Mouse (Mus musculus) urinary bladder, postnatal 36 days (tissue): Measurements from ENCODE around the gene Edrf1.
"Not testable (repeated sequence)": the region's sequence is repeated elsewhere in the genome, so short reads cannot be mapped to it uniquely, and the experiment has no call there.

Experiments
- DNase-seq, 2 experiments: peaks; one replicate each; pipeline ENCODE4 v3.0.0; 2022; ENCODE audit warnings: low spot score in 2 of 2, mixed read lengths in 1 of 2

The Edrf1 gene

DNA sequence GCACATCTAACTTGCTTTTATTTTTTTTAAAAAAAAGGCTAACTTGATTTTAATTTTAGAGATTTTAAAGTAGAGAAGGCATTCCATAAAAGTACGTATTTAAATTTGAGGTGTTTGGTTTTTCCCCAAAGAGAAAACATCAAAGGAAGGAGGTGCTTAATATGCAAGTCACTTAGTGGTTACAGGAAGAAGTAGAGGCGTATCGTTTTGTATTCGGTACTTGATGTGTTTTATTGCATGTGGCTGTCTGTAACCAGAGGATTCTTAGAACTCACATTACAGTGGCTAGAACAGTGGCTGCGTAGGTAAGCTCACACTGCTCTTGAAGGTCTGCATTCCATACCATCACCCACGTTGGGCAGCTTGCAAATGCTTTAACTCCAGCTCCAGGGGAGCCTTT, 8.4 kb downstream of the Edrf1 start:
- no peak for DNase-seq

GRCm38 (mm10) chr7:133662467-133662866, 25.1 kb downstream of the Edrf1 start:
- no peak for DNase-seq

- DNase-seq, result no peak
Measured at GRCm38 (mm10) chr7:133669071-133669470, 31.7 kb downstream of the Edrf1 start.

DNA sequence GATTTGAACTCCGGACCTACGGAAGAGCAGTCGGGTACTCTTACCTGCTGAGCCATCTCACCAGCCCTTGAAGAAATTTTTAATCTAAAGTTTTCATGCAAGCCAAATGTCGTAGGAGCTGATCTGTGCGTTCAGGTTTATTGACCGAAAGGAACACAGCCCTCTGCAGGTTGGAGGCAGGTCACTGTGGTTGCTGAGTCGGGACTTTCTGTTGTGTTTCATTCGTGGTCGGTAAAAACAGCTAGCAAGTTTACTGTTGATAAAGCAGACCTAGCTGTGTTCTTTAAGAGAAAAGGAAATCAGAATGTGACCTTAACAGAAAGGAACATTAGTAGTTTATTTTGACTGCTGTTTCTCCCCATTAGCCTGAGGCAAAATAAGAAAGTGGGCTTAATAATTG, 32.6 kb downstream of the Edrf1 start:
- DNase-seq, result no peak

DNA sequence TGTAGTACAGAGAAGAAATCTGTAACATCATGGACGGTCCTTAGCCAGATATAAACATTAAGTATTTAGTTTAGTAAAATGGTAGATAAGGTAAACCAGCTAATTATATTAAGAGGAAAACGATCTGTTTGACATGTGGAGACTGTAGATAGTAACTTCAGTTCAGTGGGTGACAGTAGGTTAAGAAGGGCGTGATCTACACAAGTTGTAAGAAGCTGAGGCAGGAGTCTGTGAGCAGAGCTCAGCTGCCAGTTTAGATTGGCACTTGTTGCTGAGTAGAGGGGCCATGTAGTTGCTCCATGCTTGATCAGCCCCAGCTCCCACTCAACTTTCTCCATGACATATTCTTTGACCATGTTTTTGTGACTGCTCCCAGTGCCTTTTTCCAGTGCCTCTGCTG, 33.5 kb downstream of the Edrf1 start:
- no peak for DNase-seq

DNA sequence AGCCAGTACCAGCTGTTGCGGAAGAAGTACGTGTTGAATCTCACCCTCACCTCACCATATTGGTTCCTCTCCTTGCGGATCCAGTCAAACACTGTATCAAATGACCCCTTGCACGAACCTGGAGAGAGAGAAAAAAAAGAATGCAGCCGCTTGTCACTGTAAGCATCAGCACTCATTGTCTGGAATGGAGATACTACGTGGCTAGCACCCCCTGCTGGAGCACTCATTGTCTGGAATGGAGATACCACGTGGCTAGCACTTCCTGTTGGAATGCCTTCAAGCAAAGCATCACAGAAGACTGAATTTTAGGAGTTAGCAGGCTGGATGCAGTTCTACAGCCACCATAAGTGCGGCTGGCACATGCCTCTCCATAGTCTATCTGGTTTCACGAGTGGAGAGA, 38.7 kb downstream of the Edrf1 start:
- no peak for DNase-seq

DNA sequence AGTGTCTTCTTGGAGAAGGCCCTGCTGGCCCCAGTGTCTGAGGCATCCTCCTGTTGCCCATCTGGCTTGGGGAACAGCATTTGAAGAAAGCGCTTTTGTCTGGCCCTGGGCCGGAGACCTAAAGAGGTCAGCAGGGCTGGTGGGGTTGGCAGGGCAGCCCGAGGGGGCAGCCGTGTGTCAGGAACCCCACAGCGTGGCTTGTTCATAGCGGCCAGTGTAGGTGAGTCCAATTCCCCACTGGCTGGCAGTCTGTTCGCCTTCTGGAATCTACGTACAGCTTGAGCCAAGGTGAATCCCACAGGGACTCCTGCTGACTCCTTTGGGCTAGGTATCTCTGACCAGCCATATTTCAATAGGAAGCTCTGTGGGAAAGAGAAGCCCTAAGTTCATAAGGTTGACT, 41.4 kb downstream of the Edrf1 start:
- DNase-seq, result no peak

DNA sequence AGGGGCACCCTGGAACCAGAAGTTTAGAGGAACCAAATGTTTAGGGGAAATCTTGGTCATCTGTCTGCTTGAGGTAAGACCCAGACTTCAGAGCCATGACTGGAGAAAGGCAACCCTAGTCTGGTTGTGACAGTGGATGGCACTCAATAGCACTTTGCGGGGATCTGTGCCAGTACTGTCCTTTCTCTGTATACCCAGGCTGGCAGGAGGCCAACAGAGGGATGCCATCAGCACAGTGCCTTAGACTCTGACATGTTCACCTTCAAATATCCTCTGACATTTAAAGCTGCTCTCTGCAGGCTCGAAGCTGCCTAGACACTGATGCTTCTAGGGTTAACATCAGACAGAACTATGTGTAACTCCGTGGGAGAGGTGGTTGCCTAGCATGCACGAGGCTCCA, 42.1 kb downstream of the Edrf1 start:
- no peak for DNase-seq

GRCm38 (mm10) chr7:133679961-133680360, 42.6 kb downstream of the Edrf1 start, which contains the start of gene Mmp21:
Gene Mmp21, minus strand, starts transcription at chr7:133680061.
- no peak for DNase-seq

GRCm38 (mm10) chr7:133683626-133684025, 46.3 kb downstream of the Edrf1 start:
- no peak for DNase-seq

DNA sequence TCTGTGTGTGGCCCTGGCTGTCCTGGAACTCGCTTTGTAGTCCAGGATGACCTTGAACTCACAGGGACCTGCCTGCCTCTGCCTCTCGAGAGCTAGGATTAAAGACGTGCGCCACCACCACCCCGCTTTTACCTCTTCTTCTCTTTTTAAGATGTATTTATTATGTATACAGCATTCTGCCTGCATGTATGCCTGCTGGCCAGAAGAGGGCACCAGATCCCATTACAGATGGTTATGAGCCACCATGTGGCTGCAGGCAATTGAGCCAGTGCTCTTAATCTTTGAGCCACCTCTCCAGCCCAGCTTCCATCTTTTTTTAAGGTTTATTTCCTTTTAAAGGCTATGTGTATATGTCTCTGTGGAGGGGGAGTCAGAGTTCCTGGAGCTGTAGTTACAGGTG, 46.8 kb downstream of the Edrf1 start:
- no peak for DNase-seq

DNA sequence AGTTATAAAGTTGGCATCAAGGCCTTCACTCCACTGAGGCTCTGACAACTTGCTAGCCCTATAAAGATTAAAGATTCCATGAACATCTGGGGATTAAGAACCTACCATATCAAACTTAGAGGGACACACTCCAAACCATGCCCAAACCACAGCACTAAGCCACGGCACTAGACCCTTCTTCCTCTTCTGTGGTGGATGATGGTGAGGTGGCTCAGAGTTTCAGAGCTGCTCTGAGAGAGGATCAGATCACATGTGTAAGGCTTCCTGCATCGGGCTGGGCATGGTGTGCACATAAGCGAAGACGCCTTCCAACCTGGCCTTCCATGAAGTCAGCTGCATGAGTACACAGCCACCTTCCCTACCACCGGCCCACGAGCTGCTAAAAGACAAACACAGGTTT, 47.4 kb downstream of the Edrf1 start:
- DNase-seq, result no peak

DNA sequence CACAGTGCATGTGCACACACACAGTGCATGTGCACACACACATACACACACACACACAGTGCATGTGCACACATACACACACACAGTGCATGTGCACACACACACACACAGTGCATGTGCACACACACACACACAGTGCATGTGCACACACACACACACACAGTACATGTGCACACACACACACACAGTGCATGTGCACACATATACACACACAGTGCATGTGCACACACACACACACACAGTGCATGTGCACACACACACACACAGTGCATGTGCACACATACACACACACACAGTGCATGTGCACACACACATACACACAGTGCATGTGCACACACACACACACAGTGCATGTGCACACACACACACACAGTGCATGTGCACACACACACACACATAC, 48.3 kb downstream of the Edrf1 start:
- DNase-seq, result not testable (repeated sequence)

DNA sequence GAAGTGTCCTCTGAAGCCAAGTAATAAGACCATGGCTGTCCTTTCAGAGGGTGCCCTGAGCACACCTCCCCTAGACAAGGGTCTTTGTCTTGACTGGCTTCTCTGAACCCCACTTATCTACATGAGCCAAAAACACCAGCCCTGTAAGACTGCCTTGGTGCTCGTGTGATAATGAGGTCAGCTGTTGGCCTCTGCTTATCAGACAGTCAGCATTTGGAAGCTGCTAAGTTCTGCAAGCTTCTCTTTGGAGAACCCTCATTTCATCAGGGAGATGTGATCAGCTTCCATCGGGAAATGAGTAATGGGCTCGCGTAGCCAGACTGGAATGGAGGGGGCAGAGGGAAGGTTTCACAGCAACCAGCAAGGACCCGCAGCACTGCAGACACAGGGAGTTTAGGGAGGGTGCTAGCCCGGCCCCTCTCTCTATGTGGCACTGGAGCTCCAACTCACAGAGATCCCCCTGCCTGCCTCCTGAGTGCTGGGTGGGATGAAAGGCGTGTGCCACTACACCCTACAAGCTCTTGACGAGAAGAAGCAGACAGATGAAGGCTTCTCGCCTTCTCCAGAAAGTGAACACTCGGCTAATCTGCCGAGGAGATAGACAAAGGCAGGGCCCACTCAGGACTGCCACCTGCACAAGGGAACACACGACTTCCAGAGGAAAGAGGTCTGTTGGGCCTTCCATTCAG, 60.8 kb downstream of the Edrf1 start:
- DNase-seq, result no peak

DNA sequence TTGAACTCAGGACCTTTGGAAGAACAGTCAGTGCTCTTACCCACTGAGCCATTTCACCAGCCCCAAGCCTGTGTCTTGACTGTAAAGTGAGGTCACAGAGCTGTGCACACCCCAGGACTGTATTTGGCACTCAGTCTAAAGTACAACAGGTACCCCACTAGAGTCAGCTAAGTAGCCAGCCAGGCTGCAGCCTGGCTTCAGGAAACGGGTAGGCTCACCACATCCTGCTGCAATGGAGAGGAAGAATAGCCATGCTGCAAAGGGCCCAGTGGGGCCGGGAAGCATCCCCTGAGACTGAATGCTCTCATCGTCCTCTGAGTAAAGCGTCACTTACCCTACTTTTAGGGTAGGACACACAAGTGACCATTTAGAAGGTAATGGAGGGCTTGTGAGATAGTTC, 62.5 kb downstream of the Edrf1 start:
- no peak for DNase-seq

DNA sequence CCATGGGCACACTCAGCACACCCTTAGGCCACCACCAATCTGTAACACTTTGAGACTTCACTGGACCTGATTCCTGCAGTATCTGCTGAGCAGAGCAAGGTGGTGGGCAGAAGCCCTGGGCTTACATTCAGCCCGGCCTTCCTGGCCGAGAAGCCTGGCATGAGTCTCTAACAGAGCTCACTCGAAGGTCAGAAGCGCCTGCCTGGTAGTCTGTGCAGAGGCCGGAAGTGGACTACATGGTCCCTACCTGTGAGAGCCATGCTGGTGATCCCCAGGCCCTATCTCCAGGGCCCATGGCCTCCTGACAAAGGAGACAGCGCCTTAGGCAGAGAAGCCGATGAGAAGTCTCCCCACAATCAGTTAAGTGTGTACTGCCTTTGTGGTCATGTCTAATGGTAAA, 64.0 kb downstream of the Edrf1 start:
- no peak for DNase-seq

- no peak for DNase-seq
Measured at GRCm38 (mm10) chr7:133702333-133702732, 65.0 kb downstream of the Edrf1 start.

DNA sequence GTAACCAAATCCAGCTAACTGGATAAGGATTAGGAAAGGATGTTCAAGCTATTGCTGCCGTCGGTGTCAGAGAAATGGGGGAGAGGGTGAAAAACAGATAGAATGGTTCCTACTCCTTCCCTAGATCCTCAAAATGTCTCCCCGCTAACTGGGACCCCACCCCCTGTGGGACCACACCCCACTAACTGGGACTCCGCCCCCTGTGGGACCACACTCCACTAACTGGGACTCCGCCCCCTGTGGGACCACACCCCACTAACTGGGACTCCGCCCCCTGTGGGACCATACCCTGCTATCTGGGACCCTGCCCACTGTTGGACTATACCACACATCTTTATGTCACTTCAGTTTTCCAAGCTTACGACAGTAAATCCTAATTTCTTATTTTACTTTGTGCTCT, 66.6 kb downstream of the Edrf1 start:
- no peak for DNase-seq

DNA sequence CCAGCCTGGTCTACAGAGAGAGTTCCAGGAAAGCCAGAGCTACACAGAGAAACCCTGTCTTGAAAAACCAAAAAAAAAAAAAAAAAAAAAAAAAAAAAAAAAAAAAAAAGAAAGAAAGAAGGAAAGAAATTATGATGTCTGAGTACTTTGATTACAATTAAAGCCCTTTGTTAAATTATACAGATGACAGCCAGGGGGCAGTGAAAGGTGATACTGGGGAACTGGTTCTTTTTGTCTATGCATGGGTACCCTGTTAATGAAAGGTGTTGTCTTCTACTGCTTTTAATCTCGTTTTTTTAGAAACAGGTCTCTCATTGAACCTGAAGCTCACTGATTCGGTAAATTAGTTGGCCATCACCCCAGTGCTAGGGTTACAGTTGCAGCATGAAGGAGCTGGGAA, 70.0 kb downstream of the Edrf1 start:
- DNase-seq, result no peak

GRCm38 (mm10) chr7:133715387-133715786, 78.0 kb downstream of the Edrf1 start:
- no peak for DNase-seq

DNA sequence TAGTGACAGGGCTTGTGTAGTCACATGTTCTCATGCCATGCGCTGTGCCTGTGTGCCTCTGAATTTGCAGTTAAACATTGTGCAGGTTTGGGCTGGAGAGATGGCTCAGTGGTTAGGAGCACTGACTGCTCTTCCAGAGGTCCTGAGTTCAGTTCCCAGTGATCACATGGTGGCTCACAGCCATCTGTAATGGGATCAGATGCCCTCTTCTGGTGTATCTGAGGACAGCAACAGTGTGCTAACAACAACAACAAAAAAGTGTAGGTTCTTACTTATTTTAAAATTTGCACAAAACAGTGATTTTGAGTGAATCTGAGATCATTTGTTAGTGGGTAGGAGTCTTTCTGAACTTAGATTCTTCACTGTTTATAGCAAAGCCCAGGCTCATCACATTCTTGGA, 81.2 kb downstream of the Edrf1 start:
- DNase-seq, result no peak

GRCm38 (mm10) chr7:133720616-133721015, 83.3 kb downstream of the Edrf1 start:
- no peak for DNase-seq
